Mouse (Mus musculus): ENCODE data around the gene Rab22a.

- no peak for TF ChIP-seq CTCF (IDR thresholded peaks at IDR 0.05; ENCODE audit: low read depth, low read length)
- TF ChIP-seq POLR2A (IDR thresholded peaks at IDR 0.05; ENCODE audit: borderline replicate concordance, low read depth, low read length), result no peak
Measured at GRCm38 (mm10) chr2:173679217-173679616, 19.7 kb downstream of the Rab22a start.

All from bone marrow macrophage, adult 2 months (primary cell).